Comparison of ENCODE assay signal across 11 mouse cellular contexts in genomic region chr2:128152845-128153550, GRCm38 (mm10). TPM values are rescaled to one million over a fixed set of nuclear protein-coding genes. Genes with fewer than 3 reads are reported as not detected.
DNase-seq lines count a peak whose midpoint lies in the region; ATAC-seq and TF ChIP-seq lines count a peak whose summit lies in the region.
"Had no signal": no experiment of that assay in that cellular context is flagged by ENCODE, and none has a peak within 500 bp of the region (broad histone marks: within the 10 kb centered on the region; RNA-seq: fewer than 3 reads in every experiment).

No protein-coding gene starts in this region.

- WGBS in heart, embryonic 13.5 days: 59% methylated on average over 16 of the region's 16 CpGs
- 23% methylated on average over 16 of the region's 16 CpGs for WGBS in spleen, adult 2 months

- H3K4me3 ChIP-seq in heart, embryonic 13.5 days: no peak overlapping the region
- no peak overlapping the region for H3K4me3 ChIP-seq in spleen, adult 2 months (ENCODE audit: extremely low read depth, insufficient read depth, insufficient read length)

- intact Hi-C loops in heart, postnatal 14 days (cut with DNase I): no loop called here

- peak; percentile 58; the same call in 1 of the 2 replicates for ATAC-seq in heart, embryonic 13.5 days (ENCODE audit: extremely low read depth, insufficient number of reproducible peaks, low FRiP score, low TSS enrichment)
- ATAC-seq in common myeloid progenitor, adult 5-6 weeks (replicated peaks; ENCODE audit: low read depth, poor library complexity, severe bottlenecking): peak; percentile 17; the same call in 1 of the 2 replicates
- no peak; the same call in 1 of the 2 replicates for ATAC-seq in monocyte, adult 5-6 weeks (replicated peaks; ENCODE audit: insufficient number of reproducible peaks, low FRiP score, low TSS enrichment, poor library complexity, severe bottlenecking)

- no peak for DNase-seq in heart, postnatal 14 days
- DNase-seq in B cell, adult 2 months: peak; percentile 74 to 75
- DNase-seq in spleen, adult 2 months (ENCODE audit: low read depth in 1 of 2, low spot score in 2 of 2): peak; percentile 43 to 49
- DNase-seq in cerebellum, adult 9-11 months: no peak
- DNase-seq in gastrocnemius, postnatal 4 days (ENCODE audit: low spot score in 2 of 2): no peak
- DNase-seq: adrenal gland, postnatal 25 days; cerebellum, postnatal 14 days; kidney, adult 8-10 months had no signal

- TF ChIP-seq CTCF in spleen, adult 2 months (IDR thresholded peaks at IDR 0.05; ENCODE audit: extremely low read depth, insufficient read depth, insufficient read length, insufficient replicate concordance): no peak

- H3K27me3 ChIP-seq in heart, embryonic 13.5 days (replicated peaks): no peaks in the 10 kb centered on the region
- H3K27me3 ChIP-seq in spleen, adult 2 months (ENCODE audit: control insufficient read depth, insufficient read depth, low read length): no peaks in the 10 kb centered on the region; the same call in 1 of the 2 replicates

- peak overlapping the region; percentile 44 for H3K27ac ChIP-seq in heart, embryonic 13.5 days (replicated peaks)
- H3K27ac ChIP-seq in spleen, adult 2 months (ENCODE audit: insufficient read depth, low read length): peak overlapping the region; percentile 68

- no peaks in the 10 kb centered on the region for H3K9me3 ChIP-seq in heart, embryonic 13.5 days

- peaks cover 66% of the 10 kb centered on the region for H3K4me1 ChIP-seq in heart, embryonic 13.5 days
- peaks cover 27% of the 10 kb centered on the region; the same call in 1 of the 2 replicates for H3K4me1 ChIP-seq in spleen, adult 2 months (ENCODE audit: control insufficient read depth, insufficient read depth, insufficient read length)

- peak overlapping the region; percentile 42 for H3K4me2 ChIP-seq in heart, embryonic 13.5 days

- no peak for TF ChIP-seq POLR2A in spleen, adult 2 months (IDR thresholded peaks at IDR 0.05; ENCODE audit: low read depth, low read length)

- peaks cover 44% of the 10 kb centered on the region for H3K36me3 ChIP-seq in heart, embryonic 13.5 days
- peaks cover 10% of the 10 kb centered on the region; the same call in 1 of the 2 replicates for H3K36me3 ChIP-seq in spleen, adult 2 months (ENCODE audit: control insufficient read depth, insufficient read depth, low read length)

- peak overlapping the region; percentile 6; the same call in 1 of the 2 replicates for H3K9ac ChIP-seq in heart, embryonic 13.5 days

RNA-seq across cellular contexts. Expression of gene Bcl2l11, which starts 27.2 kb away (rescaled TPM):
- 13.5 and 15.4 TPM in 2 replicates for polyA plus RNA-seq in heart, embryonic 13.5 days (2015; fragmentation: Nextera tagmentation; extraction: Ambion mirVana)
- total RNA-seq in heart, postnatal 14 days (2021): 10 to 100 TPM; 16.5 to 19.7 TPM
- total RNA-seq in common myeloid progenitor, adult 5-6 weeks (2017): 23.3 and 38.6 TPM in 2 replicates
- 21.6 and 22.1 TPM in 2 replicates for polyA plus RNA-seq in spleen, adult 2 months (2012; rRNA removed)
- total RNA-seq in monocyte, adult 5-6 weeks (2017): 90.2 to 120 TPM (median 105 TPM) in 3 replicates
- total RNA-seq in gastrocnemius, postnatal 4 days (2021): 10 to 100 TPM; 18.0 to 23.7 TPM

Comparison
In these comparisons a context has a peak if more than half of its experiments do, and no peak if none do; other contexts are left out.
1. DNase-seq: peak in B cell, adult 2 months (2 of 2) and spleen, adult 2 months (2 of 2); none in heart, postnatal 14 days (0 of 2), cerebellum, adult 9-11 months (single experiment) and gastrocnemius, postnatal 4 days (0 of 2).